Mouse (Mus musculus): ENCODE data around the gene Sqstm1.

DNA sequence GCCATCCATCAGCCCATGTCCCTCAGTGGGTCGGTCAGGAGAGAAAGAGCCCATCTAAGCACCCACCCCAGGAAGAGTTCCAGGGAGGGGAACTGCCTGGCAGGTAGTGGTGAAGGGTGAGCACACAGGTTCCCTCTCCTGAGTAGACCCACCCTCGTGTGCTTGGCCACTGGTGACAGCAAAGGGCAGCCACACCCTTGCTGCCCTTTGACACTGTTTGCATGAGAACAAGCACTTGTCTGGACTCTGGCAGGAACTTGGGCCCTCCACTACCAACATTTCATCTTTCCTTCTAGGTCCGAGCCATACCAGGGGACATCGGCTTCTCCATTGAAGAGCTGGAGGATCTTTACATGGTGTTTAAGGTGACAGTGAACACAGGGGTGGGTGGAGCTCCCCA lies 51.3 kb downstream of the Sqstm1 start:
- TF ChIP-seq CTCF (conservative IDR thresholded peaks at IDR 0.05 in 1 of 2, IDR thresholded peaks at IDR 0.05 in 1 of 2; ENCODE audit: low read depth in 2 of 2, low read length in 2 of 2) (no peak), POLR2A (IDR thresholded peaks at IDR 0.05; ENCODE audit: low read depth, low read length) (no peak), ETS1 (conservative IDR thresholded peaks at IDR 0.05; ENCODE audit: low read depth, low read length) (no peak), MAZ (IDR thresholded peaks at IDR 0.05; ENCODE audit: low read depth, low read length) (no peak), PAX5 (IDR thresholded peaks at IDR 0.05; ENCODE audit: low read length) (no peak), NRF1 (IDR thresholded peaks at IDR 0.05; ENCODE audit: low read depth, low read length) (no peak), USF1 (IDR thresholded peaks at IDR 0.05; ENCODE audit: low read depth, low read length) (no peak), TBP (conservative IDR thresholded peaks at IDR 0.05; ENCODE audit: low read depth, low read length) (no peak), KAT2A (IDR thresholded peaks at IDR 0.05; ENCODE audit: insufficient replicate concordance, low read length) (no peak)
